Mouse (Mus musculus) testis, adult 2 months (tissue): ENCODE results near the gene Lrfn3. TPM values are rescaled to one million over a fixed set of nuclear protein-coding genes. Genes with fewer than 3 reads are reported as not detected.
A peak's percentile ranks its signal among the peaks of the same experiment; 100 is the strongest.

Experiments used
- H3K27ac ChIP-seq: fragments of 200-500 bp; 2 replicates; pipeline ENCODE4 v1.5.1; 2012; ENCODE audit warnings: low read depth, low read length; ENCODE audit not compliant: control insufficient read depth, insufficient read depth
- H3K27me3 ChIP-seq: fragments of 200-500 bp; 2 replicates; pipeline ENCODE4 v1.6.1; 2012; ENCODE audit warnings: mild to moderate bottlenecking, low read length, moderate library complexity; ENCODE audit not compliant: control insufficient read depth, insufficient read depth
- H3K36me3 ChIP-seq: fragments of 200-500 bp; 2 replicates; pipeline ENCODE4 v1.6.1; 2012; ENCODE audit warnings: mild to moderate bottlenecking, low read length; ENCODE audit not compliant: control insufficient read depth, insufficient read depth
- H3K4me1 ChIP-seq: fragments of 200-500 bp; 2 replicates; pipeline ENCODE4 v1.6.1; 2012; ENCODE audit warnings: low read length; ENCODE audit not compliant: control insufficient read depth, insufficient read depth
- H3K4me3 ChIP-seq: fragments of 200-500 bp; 2 replicates; pipeline ENCODE4 v1.5.1; 2012; ENCODE audit warnings: low read depth, mild to moderate bottlenecking, low read length, moderate library complexity, mixed read lengths; ENCODE audit not compliant: control insufficient read depth
- CTCF ChIP-seq: fragments of 200-500 bp; IDR thresholded peaks from 2 replicates; pipeline ENCODE4 v1.5.1; 2012; ENCODE audit warnings: low read depth, mild to moderate bottlenecking, inconsistent platforms, low read length, moderate library complexity; ENCODE audit not compliant: control insufficient read depth, insufficient read depth, insufficient replicate concordance
- POLR2A ChIP-seq: fragments of 200-500 bp; IDR thresholded peaks from 2 replicates; pipeline ENCODE4 v1.6.1; 2012; ENCODE audit warnings: low read depth, mild to moderate bottlenecking, inconsistent platforms, low read length, moderate library complexity; ENCODE audit not compliant: control insufficient read depth
- polyA plus RNA-seq: library from polyadenylated mRNA; depleted of rRNA; stranded (reverse); fragments of >200 nt; gene quantifications from 2 replicates; pipeline ENCODE4 v1.2.3, GENCODE M21; 2012

Lrfn3 gene
- polyA plus RNA-seq, 1 experiment = 0.27 TPM

- Histone ChIP-seq H3K36me3 (no peaks in the 10 kb centered on the region), H3K4me1 (peaks cover 12% of the 10 kb centered on the region), H3K27me3 (no peaks in the 10 kb centered on the region), H3K4me3 (no peak overlapping the region), H3K27ac (no peak overlapping the region)
- TF ChIP-seq CTCF = peak; percentile 92
- TF ChIP-seq POLR2A = no peak
Measured at GRCm38 (mm10) chr7:30336384-30336783, 26.2 kb downstream of the Lrfn3 start.

- Histone ChIP-seq H3K36me3 (no peaks in the 10 kb centered on the region), H3K4me1 (peaks cover 12% of the 10 kb centered on the region), H3K27ac (no peak overlapping the region), H3K27me3 (no peaks in the 10 kb centered on the region), H3K4me3 (no peak overlapping the region)
- no peak for TF ChIP-seq POLR2A
- no peak for TF ChIP-seq CTCF
Measured at GRCm38 (mm10) chr7:30335688-30336087, 26.9 kb downstream of the Lrfn3 start.

- TF ChIP-seq POLR2A = no peak
- TF ChIP-seq CTCF = no peak
- no peak overlapping the region for H3K27ac ChIP-seq
- no peaks in the 10 kb centered on the region for H3K27me3 ChIP-seq
- no peak overlapping the region for H3K4me3 ChIP-seq
- H3K36me3 ChIP-seq = no peaks in the 10 kb centered on the region
- peaks cover 12% of the 10 kb centered on the region for H3K4me1 ChIP-seq
Measured at GRCm38 (mm10) chr7:30334563-30334962, 28.0 kb downstream of the Lrfn3 start.

- Histone ChIP-seq H3K4me1 (peaks cover 12% of the 10 kb centered on the region), H3K27ac (no peak overlapping the region), H3K36me3 (no peaks in the 10 kb centered on the region), H3K27me3 (no peaks in the 10 kb centered on the region), H3K4me3 (no peak overlapping the region)
- TF ChIP-seq CTCF (no peak), POLR2A (no peak)
Measured at GRCm38 (mm10) chr7:30333436-30333835, 29.1 kb downstream of the Lrfn3 start.

- no peak overlapping the region for H3K4me3 ChIP-seq
- no peak; the same call in 1 of the 2 replicates for TF ChIP-seq CTCF
- TF ChIP-seq POLR2A = no peak
- no peaks in the 10 kb centered on the region for H3K36me3 ChIP-seq
- H3K27me3 ChIP-seq = no peaks in the 10 kb centered on the region
- peaks cover 12% of the 10 kb centered on the region for H3K4me1 ChIP-seq
- H3K27ac ChIP-seq = no peak overlapping the region
Measured at GRCm38 (mm10) chr7:30332622-30333259, 29.8 kb downstream of the Lrfn3 start.

GRCm38 (mm10) chr7:30331887-30332286, 30.7 kb downstream of the Lrfn3 start:
- Histone ChIP-seq H3K4me3 (peak overlapping the region; percentile 32), H3K4me1 (peaks cover 13% of the 10 kb centered on the region), H3K36me3 (no peaks in the 10 kb centered on the region), H3K27me3 (no peaks in the 10 kb centered on the region), H3K27ac (no peak overlapping the region)
- TF ChIP-seq CTCF = peak; percentile 86; the same call in 1 of the 2 replicates
- no peak for TF ChIP-seq POLR2A

- H3K36me3 ChIP-seq = no peaks in the 10 kb centered on the region
- H3K4me3 ChIP-seq = no peak overlapping the region
- H3K27me3 ChIP-seq = no peaks in the 10 kb centered on the region
- no peak overlapping the region for H3K27ac ChIP-seq
- TF ChIP-seq CTCF (no peak), POLR2A (no peak)
- H3K4me1 ChIP-seq = peaks cover 9% of the 10 kb centered on the region
Measured at GRCm38 (mm10) chr7:30328379-30328778, 34.2 kb downstream of the Lrfn3 start.
